In genomic region chr7:27355745-27356240, GRCm38 (mm10) we compare ENCODE assay signal across 8 mouse cellular contexts. TPM values are rescaled to one million over a fixed set of nuclear protein-coding genes. Genes with fewer than 3 reads are reported as not detected.
A peak's percentile ranks its signal among the peaks of the same experiment; 100 is the strongest.
DNase-seq lines count a peak whose midpoint lies in the region; ATAC-seq and TF ChIP-seq lines count a peak whose summit lies in the region.

Gene Shkbp1 (minus strand): TSS chr7:27356019.

- H3K27me3 ChIP-seq in Patski = no peaks in the 10 kb centered on the region
- H3K27me3 ChIP-seq in lung, postnatal 0 days (replicated peaks; ENCODE audit: insufficient read depth, low read length) = no peaks in the 10 kb centered on the region

- no peaks in the 10 kb centered on the region for H3K9me3 ChIP-seq in lung, postnatal 0 days (ENCODE audit: low read length)

- H3K4me1 ChIP-seq in lung, postnatal 0 days (ENCODE audit: insufficient read depth, low read depth, low read length) = peaks cover 13% of the 10 kb centered on the region; the same call in 1 of the 2 replicates

- H3K4me3 ChIP-seq in lung, postnatal 0 days (ENCODE audit: low read depth, low read length) = peak within 1 kb of the TSS; percentile 69

- H3K27ac ChIP-seq in lung, postnatal 0 days (ENCODE audit: low read length) = peak within 1 kb of the TSS; percentile 72

- peak within 1 kb of the TSS; percentile 70 for H3K4me2 ChIP-seq in lung, postnatal 0 days (replicated peaks; ENCODE audit: low read depth, low read length)

- peaks cover 7% of the 10 kb centered on the region; the same call in 1 of the 2 replicates for H3K36me3 ChIP-seq in lung, postnatal 0 days (ENCODE audit: insufficient read depth, low read length)

- WGBS in lung, postnatal 0 days = under 1% methylated on average over 34 of the region's 34 CpGs

- DNase-seq in Patski (ENCODE audit: low read depth, low spot score) = no peak
- peak; percentile 86 for DNase-seq in cerebellum, adult 9-10 months
- peak; percentile 92 for DNase-seq in layer of hippocampus, adult 9-11 months
- peak; percentile 98 for DNase-seq in lung, postnatal 0 days (ENCODE audit: low spot score)
- peak; percentile 78 for DNase-seq in ovary, postnatal 36 days (ENCODE audit: low spot score)
- peak; percentile 90 for DNase-seq in thymus, postnatal 14 days

- CTCF ChIA-PET in Patski (lab: Charles Lee) = interaction anchor here (0.6 to 1.0 kb wide), 2 partner anchors 15 to 24 kb away, joined by 3 to 4 read pairs; no protein-coding TSS in a partner anchor

- no peak for TF ChIP-seq CTCF in Patski (IDR thresholded peaks at IDR 0.05)
- TF ChIP-seq CTCF in lung, postnatal 0 days (IDR thresholded peaks at IDR 0.05) = no peak

- in situ Hi-C loops in Patski (cut with MboI; ENCODE audit: low pct_unique_long_range_greater_than_20kb) = no loop called here

- POLR2A ChIA-PET in Patski (lab: Charles Lee) = interaction anchor here (1.0 kb wide), 1 partner anchor 25 kb away, joined by 4 read pairs; no protein-coding TSS in a partner anchor

- peak within 1 kb of the TSS; percentile 38 for H3K9ac ChIP-seq in lung, postnatal 0 days (replicated peaks; ENCODE audit: low read depth)

- no peak; the same call in 1 of the 2 replicates for TF ChIP-seq EP300 in lung, postnatal 0 days (IDR thresholded peaks at IDR 0.05)

- peak; percentile 89 for ATAC-seq in Patski
- peak; percentile 92 for ATAC-seq in frontal cortex, adult (ENCODE audit: low TSS enrichment)
- ATAC-seq in hematopoietic stem cell, adult 5-6 weeks (replicated peaks in 1 of 2; ENCODE audit: insufficient read depth in 1 of 2, low FRiP score in 2 of 2, low TSS enrichment in 1 of 2, low read depth in 1 of 2, poor library complexity in 2 of 2, severe bottlenecking in 2 of 2) = peak; percentile 85 to 87
- ATAC-seq in lung, postnatal 0 days = peak; percentile 96

RNA-seq across cellular contexts. Expression of gene Shkbp1, which starts in this region (rescaled TPM):
- polyA plus RNA-seq in Patski (2021) = 24.7 TPM
- 15.8 and 22.4 TPM in 2 replicates for total RNA-seq in hematopoietic stem cell, adult 5-6 weeks (2017)
- polyA plus RNA-seq in lung, postnatal 0 days (2015; fragmentation: Nextera tagmentation; extraction: Ambion mirVana) = 31.1 and 31.2 TPM in 2 replicates
